Mouse (Mus musculus) hindbrain, embryonic 10.5 days (tissue): ENCODE data around the gene Fhl3. TPM values are rescaled to one million over a fixed set of nuclear protein-coding genes. Genes with fewer than 3 reads are reported as not detected.

ENCODE experiments used
- DNase-seq: peaks from one replicate; pipeline ENCODE4 v3.0.0-alpha.2; 2017; ENCODE audit warnings: low spot score
- H3K27ac ChIP-seq: fragments of 300-500 bp; sonication (generic); 2 replicates; pipeline ENCODE4 v1.5.1; 2016; ENCODE audit warnings: mild to moderate bottlenecking, moderate library complexity
- H3K27me3 ChIP-seq: fragments of 300-500 bp; sonication (generic); 2 replicates; pipeline ENCODE4 v1.6.1; 2016; ENCODE audit warnings: mild to moderate bottlenecking; ENCODE audit not compliant: poor library complexity, insufficient read depth, severe bottlenecking
- H3K36me3 ChIP-seq: fragments of 300-500 bp; sonication (generic); 2 replicates; pipeline ENCODE4 v1.6.1; 2016; ENCODE audit warnings: mild to moderate bottlenecking, moderate library complexity
- H3K4me1 ChIP-seq: fragments of 300-500 bp; sonication (generic); replicated peaks from 2 replicates; pipeline ENCODE4 v1.6.1; 2016; ENCODE audit warnings: mild to moderate bottlenecking
- H3K4me3 ChIP-seq: fragments of 300-500 bp; sonication (generic); 2 replicates; pipeline ENCODE4 v1.5.1; 2016; ENCODE audit warnings: mild to moderate bottlenecking, moderate library complexity
- H3K9me3 ChIP-seq: fragments of 300-500 bp; sonication (generic); 2 replicates; pipeline ENCODE4 v1.6.1; 2016; ENCODE audit warnings: mild to moderate bottlenecking, moderate library complexity
- WGBS: fragments of 180-500 bp; shearing (Covaris S2); methylation state at CpG from one replicate; pipeline ENCODE4 v1.1.7; 2016; 5-methylcytosine and 5-hydroxymethylcytosine counted together
- polyA plus RNA-seq: library from polyadenylated mRNA; unstranded; fragments of >200 nt; fragmentation: Nextera tagmentation; extraction: Ambion mirVana; gene quantifications from 2 replicates; pipeline ENCODE4 v1.2.1, GENCODE M21; 2016

The Fhl3 gene
- polyA plus RNA-seq, 1 experiment from 2014 or later, result 5.7 TPM

DNA sequence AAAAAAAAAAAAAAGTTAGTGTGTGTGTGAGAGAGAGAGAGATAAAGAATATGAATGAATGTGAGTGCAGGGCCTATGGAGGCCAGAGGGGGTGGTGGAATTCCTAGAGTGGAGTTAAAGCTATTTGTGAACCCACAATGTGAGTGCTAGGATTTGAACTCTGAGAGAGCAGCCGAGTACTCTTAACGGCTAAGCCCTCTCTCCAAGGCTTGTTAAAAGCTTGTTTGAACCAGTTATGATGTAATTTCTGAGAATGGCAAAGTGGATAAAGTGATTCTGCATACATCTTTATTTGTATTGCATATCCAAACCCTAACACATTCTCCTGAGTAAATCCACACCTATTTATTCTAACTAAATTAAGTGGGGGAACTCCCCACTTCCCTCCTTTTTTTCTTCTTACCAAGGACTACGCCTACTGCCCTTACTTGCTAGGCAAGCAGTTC, 8.1 kb upstream of the Fhl3 start:
- peaks cover 33% of the 10 kb centered on the region for H3K4me1 ChIP-seq
- H3K27me3 ChIP-seq, result peaks cover 21% of the 10 kb centered on the region
- no peaks in the 10 kb centered on the region for H3K9me3 ChIP-seq
- WGBS, result 77% methylated on average over 3 of the region's 3 CpGs
- DNase-seq, result no peak
- H3K27ac ChIP-seq, result peak overlapping the region; percentile 91; the same call in 1 of the 2 replicates
- peaks cover 22% of the 10 kb centered on the region for H3K36me3 ChIP-seq
- peak overlapping the region; percentile 95 for H3K4me3 ChIP-seq

DNA sequence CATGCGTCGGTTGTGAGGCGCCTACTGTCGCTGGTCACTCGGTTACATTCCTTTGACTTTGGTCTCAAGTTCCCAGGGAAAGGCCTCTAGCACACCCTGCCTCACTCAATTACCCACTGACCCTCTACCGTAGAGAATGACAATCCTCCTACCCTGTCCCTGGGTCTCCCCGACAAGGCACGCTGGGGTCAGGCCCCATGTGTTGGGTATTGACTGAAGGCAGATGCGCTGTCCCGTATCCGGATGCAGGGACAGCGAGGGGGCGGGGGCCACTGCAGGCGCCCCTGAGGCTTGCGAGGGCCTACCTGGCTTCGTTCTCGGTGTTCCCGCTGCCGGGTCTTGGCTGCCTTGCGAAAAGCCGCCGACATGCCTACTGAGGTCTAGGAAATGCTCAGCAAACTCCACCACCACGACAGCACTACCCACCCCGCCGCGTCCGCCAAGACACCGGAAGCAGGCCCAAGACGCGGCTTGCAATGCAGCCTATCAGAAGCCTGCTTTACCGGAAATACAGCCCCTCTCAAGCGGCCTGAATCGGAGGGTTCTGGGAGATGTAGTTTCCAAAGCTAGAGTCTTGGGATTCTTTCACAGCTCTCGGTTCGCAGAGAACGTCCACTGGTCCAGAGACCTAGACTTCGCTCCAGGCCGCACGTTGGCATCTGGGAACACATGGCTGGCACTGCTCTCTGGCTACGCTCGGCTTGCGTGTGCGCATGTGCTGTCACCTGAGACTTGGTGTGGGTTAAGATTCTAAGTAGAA, 7.2 kb upstream of the Fhl3 start, which contains the start of gene Utp11:
TSS of gene Utp11 (minus strand) at position 466 of the 760 bp plus-strand sequence.
- H3K27ac ChIP-seq, result peak within 1 kb of the TSS; percentile 91
- H3K9me3 ChIP-seq, result no peaks in the 10 kb centered on the region
- peak; percentile 89 for DNase-seq
- peak within 1 kb of the TSS; percentile 95 for H3K4me3 ChIP-seq
- H3K27me3 ChIP-seq, result peaks cover 24% of the 10 kb centered on the region
- peaks cover 33% of the 10 kb centered on the region for H3K4me1 ChIP-seq
- WGBS, result 1% methylated on average over 43 of the region's 43 CpGs
- peaks cover 14% of the 10 kb centered on the region for H3K36me3 ChIP-seq

DNA sequence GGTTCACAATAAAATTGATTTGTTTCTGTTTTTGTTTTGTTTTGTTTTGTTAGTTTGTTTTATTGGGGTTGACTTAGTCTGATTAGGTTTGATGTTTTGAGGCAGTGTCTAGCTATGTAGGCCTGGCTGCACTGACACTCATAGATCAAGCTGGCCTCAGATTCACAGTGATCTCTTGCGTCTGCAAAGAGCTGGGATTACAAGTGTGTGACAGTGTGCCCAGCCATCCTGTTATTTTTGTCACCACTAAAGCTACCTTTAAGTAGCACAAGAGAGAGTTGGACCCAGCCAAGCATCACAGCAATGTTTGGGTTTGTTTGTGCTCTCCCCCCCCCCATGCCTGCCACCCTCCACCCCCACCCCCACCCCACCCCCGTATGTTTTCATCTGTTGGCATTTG, 5.9 kb upstream of the Fhl3 start:
- H3K27me3 ChIP-seq, result peaks cover 36% of the 10 kb centered on the region
- peaks cover 38% of the 10 kb centered on the region for H3K4me1 ChIP-seq
- no peak for DNase-seq
- 81% methylated on average over 2 of the region's 2 CpGs for WGBS
- H3K36me3 ChIP-seq, result peaks cover 1% of the 10 kb centered on the region
- H3K27ac ChIP-seq, result no peak overlapping the region
- no peaks in the 10 kb centered on the region for H3K9me3 ChIP-seq
- H3K4me3 ChIP-seq, result no peak overlapping the region

DNA sequence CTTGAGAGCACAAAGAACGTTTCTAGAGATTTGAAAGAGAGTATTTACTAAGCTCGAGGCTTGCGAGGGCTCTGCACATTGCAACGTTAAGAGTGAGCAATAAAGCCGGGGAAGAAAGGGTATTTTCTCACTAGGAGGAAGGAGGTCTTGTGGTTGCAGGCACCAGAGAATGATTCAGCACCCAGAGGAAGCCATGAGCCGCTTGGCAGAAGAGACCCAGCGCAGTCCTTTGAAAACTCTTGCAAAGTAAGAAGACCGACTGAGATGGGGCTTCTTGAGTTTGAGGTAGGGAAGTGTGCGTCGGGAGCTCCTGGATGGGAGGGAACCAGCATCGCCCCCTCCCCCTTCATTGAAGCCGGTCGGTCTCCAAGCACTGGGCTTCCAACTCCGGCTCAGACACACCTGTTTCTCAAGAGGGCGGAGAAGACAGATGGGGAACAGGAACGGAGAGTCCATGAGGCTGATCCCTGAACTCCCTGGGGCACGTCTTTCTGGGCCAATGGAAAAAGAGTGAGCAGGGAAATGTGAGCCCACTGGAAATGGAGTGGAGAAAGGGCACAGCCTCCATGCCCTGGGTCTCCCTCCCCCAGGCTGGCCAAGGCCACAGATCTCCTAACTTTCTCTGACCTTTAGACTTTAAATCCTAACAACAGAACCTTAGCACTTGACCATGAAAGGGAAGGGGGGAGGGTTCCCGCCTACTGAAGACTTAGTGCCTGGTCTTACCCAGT, 4.5 kb upstream of the Fhl3 start:
- Histone ChIP-seq H3K4me1 (peaks cover 50% of the 10 kb centered on the region), H3K27me3 (peaks cover 44% of the 10 kb centered on the region), H3K27ac (no peak overlapping the region), H3K36me3 (no peaks in the 10 kb centered on the region), H3K4me3 (peak overlapping the region; percentile 9; the same call in 1 of the 2 replicates), H3K9me3 (no peaks in the 10 kb centered on the region)
- DNase-seq, result no peak
- WGBS, result 14% methylated on average over 18 of the region's 18 CpGs

DNA sequence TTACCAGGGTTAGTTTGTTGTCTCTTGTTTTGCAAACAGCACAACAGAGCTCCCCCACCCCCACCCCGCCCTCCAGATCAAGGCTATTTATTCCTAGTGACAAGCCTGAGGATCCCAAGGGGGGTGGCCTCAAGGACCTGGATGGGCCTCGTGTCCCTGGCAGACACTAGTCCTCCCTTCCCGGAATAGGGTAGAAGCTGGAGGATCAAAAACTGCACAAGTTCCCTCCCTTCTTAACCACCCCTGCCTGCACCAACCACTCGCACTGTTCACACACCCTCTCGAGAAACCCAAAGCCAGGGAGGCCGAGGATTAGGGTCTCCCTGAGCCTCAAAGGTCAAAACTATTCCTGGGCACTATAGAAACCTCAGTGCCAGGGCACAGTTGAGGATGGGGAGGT, 710 bp upstream of the Fhl3 start:
- H3K36me3 ChIP-seq, result no peaks in the 10 kb centered on the region
- 5% methylated on average over 6 of the region's 6 CpGs for WGBS
- H3K27me3 ChIP-seq, result peaks cover 68% of the 10 kb centered on the region
- peak overlapping the region; percentile 91 for H3K4me3 ChIP-seq
- H3K9me3 ChIP-seq, result no peaks in the 10 kb centered on the region
- no peak for DNase-seq
- H3K4me1 ChIP-seq, result peaks cover 62% of the 10 kb centered on the region
- peak overlapping the region; percentile 89; the same call in 1 of the 2 replicates for H3K27ac ChIP-seq

DNA sequence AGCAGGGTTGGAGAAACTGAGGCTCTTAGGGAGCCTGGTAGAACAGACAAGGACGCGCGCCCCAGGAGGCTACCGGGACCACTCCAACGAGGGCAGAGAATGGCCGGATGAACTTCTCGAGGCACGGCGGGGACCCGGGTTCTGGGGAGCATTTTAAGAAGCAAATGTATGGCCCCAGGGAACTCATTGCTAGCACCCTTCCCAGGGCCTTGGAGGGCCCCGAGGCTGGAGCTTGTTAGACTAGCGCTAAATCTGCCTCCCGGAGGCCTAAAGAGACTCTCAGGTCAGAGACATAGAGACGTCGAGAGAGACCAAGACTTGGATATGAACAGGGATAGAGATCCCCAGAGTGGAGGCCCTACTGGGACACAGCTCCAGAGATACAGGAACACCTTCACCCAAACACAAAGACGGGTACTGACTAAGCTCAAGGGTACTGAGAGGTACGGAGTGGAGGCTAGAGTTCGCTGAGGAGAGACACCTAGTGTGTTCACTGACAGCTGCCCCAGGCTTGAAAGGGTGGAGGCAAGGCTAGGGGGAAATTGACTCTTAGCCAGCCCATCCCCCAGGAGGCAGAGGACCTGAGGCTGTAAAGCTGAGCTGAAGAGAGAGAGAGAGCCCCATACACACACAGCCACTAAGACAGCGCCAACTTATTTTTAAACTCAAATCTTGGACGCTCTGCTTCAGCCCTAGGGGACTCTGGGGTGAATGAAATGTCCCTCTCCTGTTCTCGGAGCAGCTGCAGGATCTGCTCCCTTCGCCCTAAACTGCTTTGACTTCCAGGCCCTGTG, 748 bp downstream of the Fhl3 start:
- 3% methylated on average over 22 of the region's 22 CpGs for WGBS
- peaks cover 64% of the 10 kb centered on the region for H3K27me3 ChIP-seq
- H3K9me3 ChIP-seq, result no peaks in the 10 kb centered on the region
- peak; percentile 37 for DNase-seq
- H3K36me3 ChIP-seq, result peaks cover 3% of the 10 kb centered on the region; the same call in 1 of the 2 replicates
- peak overlapping the region; percentile 91 for H3K4me3 ChIP-seq
- peak overlapping the region; percentile 89 for H3K27ac ChIP-seq
- H3K4me1 ChIP-seq, result peaks cover 69% of the 10 kb centered on the region

DNA sequence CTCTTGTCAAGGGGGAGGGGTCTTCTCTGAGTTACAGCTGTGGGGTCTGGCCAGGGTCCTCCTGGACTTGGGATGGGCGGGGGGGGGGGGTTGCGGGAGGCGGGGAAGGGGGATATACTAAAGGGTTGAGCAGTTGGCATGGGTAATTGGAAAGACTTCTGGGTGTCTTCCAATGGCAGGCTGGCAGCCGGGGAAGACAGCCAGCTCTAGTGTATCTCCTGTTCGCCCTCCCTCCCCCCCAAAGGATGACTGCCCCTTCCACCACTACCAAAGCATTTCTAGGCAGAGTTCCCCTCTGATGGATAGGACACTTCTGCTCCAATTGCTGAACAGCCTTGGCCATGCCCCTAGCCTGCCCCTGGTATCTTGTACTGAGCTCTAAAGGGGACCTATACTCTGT, 1.4 kb downstream of the Fhl3 start:
- H3K27ac ChIP-seq, result peak overlapping the region; percentile 89
- DNase-seq, result no peak

DNA sequence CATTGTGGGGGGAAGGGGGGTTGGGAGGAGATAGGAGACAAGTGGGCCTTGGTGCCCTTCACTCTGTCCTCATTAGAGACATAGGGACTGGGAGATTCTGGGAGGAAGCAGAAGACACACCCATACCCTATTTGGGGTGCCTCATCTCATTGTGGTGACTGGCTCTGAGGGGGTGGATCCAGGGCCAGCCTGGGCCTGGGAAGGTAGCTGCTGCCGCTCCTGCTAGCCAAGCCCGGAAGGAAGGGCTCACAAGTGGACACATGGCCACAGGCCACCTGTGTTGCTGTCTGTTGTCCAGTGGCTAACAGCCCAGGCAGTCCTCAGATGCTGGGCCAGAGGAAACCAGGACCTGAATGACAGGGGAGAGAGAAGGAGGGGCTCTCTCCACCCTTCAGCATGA, 2.9 kb downstream of the Fhl3 start:
- peak overlapping the region; percentile 32; the same call in 1 of the 2 replicates for H3K4me3 ChIP-seq
- H3K27me3 ChIP-seq, result peaks cover 74% of the 10 kb centered on the region
- H3K27ac ChIP-seq, result peak overlapping the region; percentile 89
- H3K9me3 ChIP-seq, result no peaks in the 10 kb centered on the region
- peaks cover 10% of the 10 kb centered on the region; the same call in 1 of the 2 replicates for H3K36me3 ChIP-seq
- WGBS, result 32% methylated on average over 2 of the region's 2 CpGs
- H3K4me1 ChIP-seq, result peaks cover 80% of the 10 kb centered on the region
- no peak for DNase-seq

More for the DNA sequence above, 1.4 kb downstream of the Fhl3 start:
- 35% methylated on average over 5 of the region's 5 CpGs for WGBS
- peak overlapping the region; percentile 91 for H3K4me3 ChIP-seq
- peaks cover 4% of the 10 kb centered on the region; the same call in 1 of the 2 replicates for H3K36me3 ChIP-seq
- H3K9me3 ChIP-seq, result no peaks in the 10 kb centered on the region
- peaks cover 68% of the 10 kb centered on the region for H3K4me1 ChIP-seq
- peaks cover 66% of the 10 kb centered on the region for H3K27me3 ChIP-seq

DNA sequence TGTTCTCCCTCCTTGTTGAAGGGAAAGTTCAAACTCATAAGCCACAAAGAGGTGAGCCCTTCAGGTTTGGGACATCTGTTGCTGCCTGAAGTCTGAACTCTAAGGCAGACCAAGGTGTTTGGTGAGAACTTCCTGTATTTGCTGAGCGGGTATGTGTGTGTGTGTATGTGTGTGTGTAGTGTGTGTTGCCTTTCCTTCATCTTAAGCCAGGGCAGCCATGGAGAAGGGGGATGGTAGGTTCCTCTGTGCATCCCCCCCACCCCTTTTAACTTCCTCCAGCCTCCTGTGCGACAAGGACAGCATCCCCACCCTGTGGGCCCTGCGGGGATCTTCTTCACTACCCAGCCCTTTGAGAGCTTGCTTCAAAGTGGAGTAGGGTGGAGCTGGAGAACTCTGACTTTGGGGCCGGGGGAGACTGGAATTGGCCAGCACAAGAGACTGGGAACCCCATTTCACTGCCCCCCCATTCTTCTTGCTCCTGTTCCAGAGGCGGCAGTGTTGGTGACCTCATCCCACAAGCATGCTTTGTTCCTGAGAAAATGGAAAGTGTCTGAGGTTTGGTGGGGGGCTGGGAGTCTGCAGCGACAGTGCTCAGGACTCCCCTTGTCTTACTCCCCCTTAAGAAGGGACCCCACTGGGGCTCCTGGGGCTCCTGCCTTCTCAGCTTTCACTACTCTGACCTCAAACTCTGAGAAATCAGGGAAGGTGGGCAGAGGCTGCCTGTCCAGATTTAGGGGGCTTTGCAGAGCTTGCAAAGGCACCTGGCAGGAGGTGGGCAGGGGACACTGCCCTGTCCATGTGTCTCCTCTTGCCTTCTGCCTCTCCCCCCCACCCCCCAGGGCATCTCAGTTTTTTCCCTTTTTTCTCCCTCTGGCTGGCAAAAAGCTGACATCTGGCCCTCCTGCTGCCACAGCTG, 3.6 kb downstream of the Fhl3 start:
- H3K9me3 ChIP-seq, result no peaks in the 10 kb centered on the region
- H3K36me3 ChIP-seq, result peaks cover 10% of the 10 kb centered on the region; the same call in 1 of the 2 replicates
- peak; percentile 35 for DNase-seq
- H3K4me1 ChIP-seq, result peaks cover 87% of the 10 kb centered on the region
- H3K27ac ChIP-seq, result peak overlapping the region; percentile 89
- peaks cover 74% of the 10 kb centered on the region for H3K27me3 ChIP-seq
- 5% methylated on average over 6 of the region's 6 CpGs for WGBS
- H3K4me3 ChIP-seq, result peak overlapping the region; percentile 32

DNA sequence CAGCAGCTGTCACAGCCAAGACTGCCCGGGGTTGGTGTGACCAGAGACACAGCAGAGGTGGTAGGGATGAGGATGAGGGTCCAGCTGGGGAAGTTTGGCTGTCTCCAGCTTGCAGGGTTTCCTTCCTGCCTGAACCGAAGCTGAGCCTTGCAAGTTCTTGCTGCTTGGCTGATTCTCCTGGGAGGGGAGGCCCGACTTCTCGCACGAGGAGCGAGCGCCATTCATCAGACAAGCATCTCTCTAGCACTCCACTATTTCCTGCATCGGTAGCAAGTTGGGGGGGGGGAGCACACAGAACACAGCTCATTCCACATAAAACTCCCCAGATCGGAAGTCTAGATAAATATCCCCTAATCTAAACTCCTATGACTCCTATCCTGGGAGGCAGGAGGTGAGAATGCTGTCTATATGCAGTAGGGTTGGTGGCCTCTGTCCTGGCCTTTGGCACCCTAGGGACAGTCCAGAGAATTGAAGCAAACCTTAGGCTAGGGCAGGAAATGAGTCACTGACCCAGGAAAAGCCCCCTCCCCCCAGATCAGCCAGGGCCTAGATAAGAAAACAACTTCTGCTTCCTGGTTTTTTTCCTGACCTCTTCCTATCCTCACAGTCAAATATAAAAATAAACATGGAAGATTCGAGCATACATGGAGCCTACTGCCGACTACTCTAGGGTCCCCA, 4.4 kb downstream of the Fhl3 start:
- Histone ChIP-seq H3K36me3 (peaks cover 10% of the 10 kb centered on the region; the same call in 1 of the 2 replicates), H3K27ac (peak overlapping the region; percentile 89), H3K4me3 (peak overlapping the region; percentile 32), H3K9me3 (no peaks in the 10 kb centered on the region), H3K27me3 (peaks cover 74% of the 10 kb centered on the region), H3K4me1 (peaks cover 87% of the 10 kb centered on the region)
- peak; percentile 41 for DNase-seq
- WGBS, result 13% methylated on average over 11 of the region's 11 CpGs

DNA sequence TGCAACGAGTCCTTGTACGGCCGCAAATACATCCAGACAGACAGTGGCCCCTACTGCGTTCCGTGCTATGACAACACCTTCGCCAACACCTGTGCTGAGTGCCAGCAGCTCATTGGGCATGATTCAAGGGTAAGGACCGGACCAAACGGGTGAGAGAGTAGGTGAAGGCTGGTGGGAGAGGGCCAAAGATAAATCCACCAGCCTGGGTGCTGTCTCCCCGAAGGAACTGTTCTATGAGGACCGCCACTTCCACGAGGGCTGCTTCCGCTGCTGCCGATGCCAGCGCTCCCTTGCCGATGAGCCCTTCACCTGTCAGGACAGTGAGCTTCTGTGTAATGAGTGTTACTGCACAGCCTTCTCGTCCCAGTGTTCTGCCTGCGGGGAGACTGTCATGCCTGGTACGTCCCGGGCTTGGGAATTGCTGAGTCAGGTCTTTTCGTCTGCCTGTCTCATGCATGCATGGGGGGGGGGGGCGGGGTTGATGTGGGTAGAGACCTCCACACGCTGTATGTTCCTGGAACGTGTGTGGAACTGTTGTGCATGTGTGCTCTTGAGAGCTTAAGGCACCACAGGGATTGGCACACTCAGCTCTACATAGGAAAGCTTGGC, 5.3 kb downstream of the Fhl3 start:
- Histone ChIP-seq H3K27me3 (peaks cover 72% of the 10 kb centered on the region), H3K9me3 (no peaks in the 10 kb centered on the region), H3K36me3 (peaks cover 10% of the 10 kb centered on the region; the same call in 1 of the 2 replicates), H3K4me1 (peaks cover 87% of the 10 kb centered on the region), H3K4me3 (no peak overlapping the region), H3K27ac (peak overlapping the region; percentile 89; the same call in 1 of the 2 replicates)
- no peak for DNase-seq
- WGBS, result 88% methylated on average over 23 of the region's 23 CpGs
